Mouse (Mus musculus): ENCODE data around the gene Tmem267.
A peak's percentile ranks its signal among the peaks of the same experiment; 100 is the strongest.

Gene Tmem267

DNA sequence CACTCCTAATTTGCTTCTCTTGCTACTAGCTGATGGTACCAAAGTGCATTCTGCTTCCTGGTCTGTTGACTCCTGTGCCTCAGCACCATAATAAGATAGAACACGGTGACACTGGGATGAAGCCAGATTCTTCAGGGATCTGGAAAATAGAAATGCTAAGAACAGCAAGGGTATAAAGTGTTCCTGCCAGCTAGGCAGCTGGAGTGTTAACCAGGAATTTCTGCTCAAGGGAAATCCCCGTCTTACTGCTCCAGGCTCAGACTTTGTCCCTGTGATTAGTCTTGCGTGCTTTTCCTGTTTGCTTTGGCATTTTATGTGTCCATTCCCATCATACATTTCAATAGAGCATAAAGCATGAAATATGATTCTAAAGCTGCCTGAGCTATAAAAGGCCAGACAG is 131.9 kb downstream of the Tmem267 start:
- no peak for DNase-seq

DNA sequence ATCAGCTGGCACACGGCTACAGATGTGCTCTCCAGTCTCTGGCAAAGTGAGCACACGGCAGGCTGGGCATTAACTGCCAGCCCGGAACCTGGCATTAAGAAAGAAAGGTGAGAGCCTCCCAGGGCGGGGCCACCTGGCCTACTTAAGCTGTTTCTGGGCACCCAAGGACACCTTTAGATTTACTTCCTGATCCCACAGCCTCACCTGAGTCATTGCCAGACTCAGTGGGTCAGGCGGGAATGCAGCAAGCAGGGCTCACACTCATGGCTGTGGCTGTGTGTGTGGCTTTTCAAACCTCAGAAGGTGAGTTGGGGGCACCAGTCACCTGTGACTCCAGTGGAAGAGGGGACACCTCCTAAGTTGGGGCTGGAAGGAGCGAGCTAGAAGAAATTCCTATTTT is 135.8 kb downstream of the Tmem267 start, which contains the start of gene Ccl28:
Gene Ccl28, plus strand, starts transcription at position 186 of the 400 bp plus-strand sequence.
- DNase-seq, result no peak

DNA sequence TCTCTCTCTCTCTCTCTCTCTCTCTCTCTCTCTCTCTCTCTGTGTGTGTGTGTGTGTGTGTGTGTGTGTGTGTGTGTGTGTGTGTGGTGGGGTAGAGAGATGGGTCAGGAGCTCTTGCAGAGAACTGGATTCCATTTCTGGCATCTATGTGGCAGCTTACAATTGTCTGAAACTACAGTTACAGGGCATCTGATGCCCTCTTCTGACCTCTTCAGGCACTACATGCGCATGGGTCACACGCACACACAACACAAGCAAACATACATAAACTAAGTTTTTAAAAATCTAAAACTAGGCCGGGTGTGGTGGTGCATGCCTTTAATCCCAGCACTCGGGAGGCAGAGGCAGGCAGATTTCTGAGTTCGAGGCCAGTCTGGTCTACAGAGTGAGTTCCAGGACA is 138.1 kb downstream of the Tmem267 start:
- peak; percentile 19 for DNase-seq

DNA sequence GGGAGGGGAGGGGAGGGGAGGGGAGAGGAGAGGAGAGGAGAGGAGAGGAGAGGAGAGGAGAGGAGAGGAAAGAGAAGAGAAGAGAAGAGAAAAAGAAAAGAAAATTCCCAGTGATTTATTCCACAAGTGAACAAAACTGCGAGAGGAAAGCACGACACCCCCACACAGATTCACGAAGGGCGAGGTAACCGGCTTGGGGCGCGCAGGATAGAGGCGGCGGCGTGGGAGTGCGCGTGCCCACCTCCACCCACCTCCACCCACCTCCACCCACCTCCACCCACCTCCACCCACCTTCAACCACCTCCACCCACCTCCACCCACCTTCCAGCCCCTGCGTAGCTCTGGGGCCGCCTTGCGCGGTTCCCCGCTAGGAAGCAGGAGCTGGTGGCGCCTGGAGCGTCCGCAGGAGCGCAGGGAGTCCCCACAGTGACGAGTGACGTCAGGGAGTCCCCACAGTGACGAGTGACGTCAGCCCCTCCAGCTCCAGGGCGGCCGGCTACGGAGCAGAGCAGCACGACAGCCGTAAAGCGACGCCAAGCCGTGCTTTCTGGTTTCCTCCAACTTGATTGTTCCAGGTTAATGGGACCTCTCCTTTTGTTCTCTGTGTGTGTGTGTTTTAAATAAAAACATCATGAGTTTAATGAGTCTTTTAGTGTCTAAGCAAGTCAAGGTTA is 143.8 kb downstream of the Tmem267 start:
- peak; percentile 92 for DNase-seq

DNA sequence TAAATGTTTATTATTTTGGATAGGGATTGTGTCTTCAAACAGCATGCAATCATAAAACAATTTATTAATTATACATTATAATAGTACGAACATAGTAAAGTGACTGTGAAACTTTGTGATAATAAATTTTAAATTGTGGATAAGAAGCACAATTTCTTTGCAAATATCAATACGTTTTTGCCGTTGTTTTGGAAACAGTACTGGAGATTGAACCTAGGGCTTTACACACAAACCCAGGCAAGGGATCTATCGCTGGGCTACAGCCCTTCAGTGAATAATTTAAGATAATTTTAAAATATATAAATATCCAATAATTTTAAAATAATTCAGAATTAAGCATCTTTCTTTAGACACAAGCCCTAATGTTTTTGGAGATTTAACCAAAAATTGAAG is 144.3 kb downstream of the Tmem267 start:
- DNase-seq, result no peak

DNA sequence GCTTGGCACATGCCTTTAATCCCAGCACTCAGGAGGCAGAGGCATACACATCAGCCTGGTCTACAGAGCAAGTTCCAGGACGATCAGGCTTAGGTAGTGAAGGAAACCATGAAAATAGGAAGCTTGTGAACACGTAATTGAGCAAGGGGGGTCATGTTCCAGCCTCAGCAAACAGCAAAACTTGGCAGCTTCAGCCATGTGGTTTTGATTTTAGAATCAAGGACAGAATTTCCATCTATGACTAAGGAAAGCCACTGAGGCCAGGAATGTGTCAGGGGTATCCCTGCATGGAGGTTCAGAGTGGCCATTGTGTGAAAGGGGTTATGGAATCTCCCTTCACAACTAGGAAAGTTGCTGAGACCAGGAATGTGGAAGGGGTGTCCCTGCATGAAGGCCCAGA is 147.7 kb downstream of the Tmem267 start:
- no peak for DNase-seq

DNA sequence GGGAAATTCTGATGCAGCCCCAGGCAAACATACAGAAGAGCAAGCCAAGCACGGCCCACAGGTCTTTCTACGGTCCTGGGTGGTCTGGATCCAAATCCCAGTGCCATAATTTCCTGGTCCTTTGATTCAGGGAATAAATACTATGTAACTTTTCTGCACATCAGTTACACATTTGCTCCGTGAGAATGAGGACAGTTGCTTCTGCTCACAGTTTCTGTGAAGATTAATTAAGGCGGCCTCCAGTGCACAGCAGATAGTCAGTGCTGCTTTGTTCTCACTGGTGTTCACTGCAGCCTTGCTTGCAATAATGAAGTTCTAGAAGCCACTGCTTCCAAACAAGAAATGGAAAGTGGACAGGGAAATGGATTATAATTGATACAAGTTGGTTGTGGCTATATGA is 150.0 kb downstream of the Tmem267 start:
- DNase-seq, result no peak

DNA sequence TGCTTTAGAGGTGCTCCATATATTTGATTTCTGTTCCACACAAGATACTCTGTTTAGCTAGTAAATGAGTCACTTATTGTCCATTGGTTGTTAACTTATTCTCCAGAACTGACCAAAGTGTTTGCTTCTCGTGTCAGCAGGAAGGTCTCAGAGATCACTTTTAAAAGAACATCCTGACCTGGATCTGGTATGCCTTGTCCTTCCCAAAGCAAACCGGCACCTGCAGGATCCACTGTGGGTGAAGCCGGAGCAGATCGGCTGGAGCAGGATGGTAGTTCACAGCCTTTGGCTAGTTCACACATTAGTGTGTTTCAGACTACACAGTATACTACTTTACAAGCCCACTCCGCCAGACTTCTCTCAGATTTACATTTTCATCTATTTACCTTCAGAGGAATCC is 150.6 kb downstream of the Tmem267 start:
- DNase-seq, result no peak

DNA sequence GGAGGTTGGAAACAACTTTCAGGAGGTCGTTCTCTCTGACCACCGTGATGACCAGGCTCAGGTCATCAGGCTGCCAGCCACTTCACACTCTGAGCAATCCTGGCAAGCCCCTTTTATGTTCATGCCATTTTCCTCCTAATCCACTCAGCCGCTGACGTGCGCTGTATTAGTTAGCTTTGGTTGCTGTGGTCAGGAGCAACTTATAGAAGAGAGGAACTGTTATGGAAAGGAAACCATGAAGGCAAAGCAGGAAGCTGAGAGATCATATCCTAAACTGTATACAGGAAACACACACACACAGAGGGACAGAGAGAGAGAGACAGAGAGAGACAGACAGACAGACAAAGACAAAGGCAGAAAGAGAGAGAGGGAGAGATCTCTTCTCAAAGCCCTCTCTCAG is 151.5 kb downstream of the Tmem267 start:
- no peak for DNase-seq

DNA sequence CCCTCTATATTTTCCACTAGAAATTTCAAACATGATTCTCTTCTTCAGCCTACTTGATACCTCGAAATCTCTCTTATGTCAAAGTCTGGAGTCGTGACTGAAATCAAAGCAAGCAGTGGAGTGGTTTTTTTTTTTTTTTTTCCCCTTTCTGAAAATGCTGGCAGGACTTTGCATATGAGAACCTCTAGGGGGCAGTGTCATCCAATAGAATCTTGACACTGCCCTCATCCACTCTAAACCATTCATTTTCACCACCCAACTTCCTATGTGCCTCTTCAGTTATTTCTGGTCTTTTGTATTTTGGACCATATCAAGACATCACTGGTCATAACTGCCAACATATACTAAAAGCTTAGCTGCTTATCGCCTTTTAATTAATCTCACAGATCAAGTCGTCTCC is 152.7 kb downstream of the Tmem267 start:
- peak; percentile 47 for DNase-seq

DNA sequence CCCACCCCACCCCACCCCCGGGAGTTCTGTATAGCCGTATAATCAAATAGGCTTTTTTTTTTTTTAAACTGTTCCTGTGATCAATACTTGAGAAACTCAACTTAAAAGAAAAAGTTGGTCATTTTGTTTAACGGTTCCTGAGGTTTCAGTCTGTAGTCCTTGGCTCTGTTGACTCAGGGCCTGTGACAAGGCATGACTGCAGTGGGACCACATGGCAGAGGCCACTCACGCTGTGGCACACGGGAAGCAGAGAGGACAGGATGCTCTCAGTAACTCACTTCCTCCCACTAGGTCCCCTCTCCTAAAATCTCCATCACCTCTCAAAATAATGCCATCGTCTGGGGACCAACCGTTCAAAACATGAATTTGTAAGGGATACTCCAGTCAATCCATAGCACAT is 153.3 kb downstream of the Tmem267 start:
- no peak for DNase-seq

DNA sequence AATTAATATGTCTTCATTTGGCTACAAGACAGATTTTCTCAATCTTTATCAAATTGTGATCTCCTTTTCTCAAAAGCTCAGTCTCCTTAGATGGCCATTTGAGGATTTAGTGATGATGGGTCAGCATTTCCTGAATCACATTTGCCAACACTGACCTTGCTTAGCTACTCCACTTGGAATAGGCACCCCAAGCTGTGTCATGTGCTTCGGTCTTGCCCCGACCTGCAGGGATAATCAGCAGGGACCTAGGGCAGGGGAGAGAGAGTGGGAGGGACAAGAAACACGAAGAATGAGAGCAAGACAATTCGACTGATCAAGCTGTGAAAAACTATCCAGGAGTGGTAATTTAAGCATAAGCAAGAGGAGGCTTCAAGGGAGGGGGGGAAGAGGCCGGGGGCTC is 156.9 kb downstream of the Tmem267 start:
- DNase-seq, result no peak

DNA sequence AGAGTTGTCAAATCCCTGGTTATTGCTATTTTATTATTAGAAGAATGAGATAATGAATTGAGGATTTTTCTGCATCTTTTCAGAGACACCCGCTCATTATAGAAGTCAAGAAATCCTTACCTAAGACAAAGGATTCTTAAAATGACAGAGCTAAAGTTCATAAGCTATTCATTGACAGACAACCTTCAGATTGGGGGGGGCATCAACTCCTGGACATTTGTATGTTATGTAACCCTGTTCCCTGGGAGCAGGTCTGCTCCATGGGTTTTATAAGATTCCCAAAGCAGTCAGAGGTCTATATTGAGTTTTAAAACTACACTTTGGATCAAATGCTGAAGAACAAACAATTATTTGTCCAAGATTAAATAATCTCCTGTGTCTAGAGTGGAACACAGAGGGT is 158.7 kb downstream of the Tmem267 start:
- DNase-seq, result no peak

DNA sequence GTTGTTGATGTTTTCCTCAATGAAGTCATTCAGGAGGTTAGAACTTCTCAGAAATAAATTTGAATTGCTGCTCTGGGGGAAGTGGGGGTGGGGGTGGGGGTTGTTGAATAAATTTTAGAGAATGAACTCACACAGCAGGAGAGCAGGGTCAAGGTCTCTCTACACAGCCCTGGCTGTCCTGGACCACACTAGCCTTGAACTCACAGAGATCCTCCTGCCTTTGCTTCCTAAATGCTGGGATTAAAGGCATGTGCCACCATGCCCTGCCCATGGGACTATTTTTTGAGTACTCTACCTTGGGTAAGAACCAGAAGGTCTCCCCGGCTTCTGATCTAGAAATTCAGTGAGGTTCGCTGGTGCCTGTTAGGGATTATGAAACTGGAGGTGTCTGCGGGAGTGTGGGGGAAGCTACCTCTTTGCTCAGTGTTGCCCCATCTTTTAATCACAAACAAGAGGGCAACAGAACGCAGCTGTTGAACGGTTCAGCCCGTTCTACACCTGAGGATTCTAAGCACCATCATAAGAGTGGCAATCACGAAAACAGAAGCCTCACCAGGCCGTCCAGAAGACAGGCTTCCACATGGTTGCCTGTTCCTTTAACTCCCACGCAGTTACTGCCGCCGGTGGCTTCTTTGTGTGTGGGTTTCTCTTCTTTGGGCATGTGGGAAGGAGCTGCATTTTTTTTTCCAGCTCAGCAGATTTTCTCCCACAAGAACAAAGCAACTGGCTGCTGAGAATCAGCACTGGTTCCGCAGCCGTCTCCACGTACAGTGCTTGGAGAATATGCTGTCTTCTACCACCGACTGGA is 161.3 kb downstream of the Tmem267 start:
- no peak for DNase-seq

DNA sequence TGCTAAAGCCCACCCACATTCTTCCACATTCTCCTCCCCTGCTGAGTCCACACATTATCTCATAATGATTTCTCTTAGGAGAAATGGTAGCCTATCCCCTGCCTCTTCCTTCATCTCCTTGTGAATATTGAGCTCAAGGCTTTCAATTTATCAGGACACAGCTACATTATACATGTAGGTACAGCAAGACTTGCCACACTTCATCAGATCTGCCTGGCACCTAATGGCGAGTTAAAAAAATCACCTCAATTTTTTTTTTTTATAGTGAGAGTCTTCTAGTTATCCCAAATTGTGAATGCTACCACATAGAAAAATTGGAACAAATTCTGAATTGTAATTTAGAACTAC is 161.8 kb downstream of the Tmem267 start:
- no peak for DNase-seq

DNA sequence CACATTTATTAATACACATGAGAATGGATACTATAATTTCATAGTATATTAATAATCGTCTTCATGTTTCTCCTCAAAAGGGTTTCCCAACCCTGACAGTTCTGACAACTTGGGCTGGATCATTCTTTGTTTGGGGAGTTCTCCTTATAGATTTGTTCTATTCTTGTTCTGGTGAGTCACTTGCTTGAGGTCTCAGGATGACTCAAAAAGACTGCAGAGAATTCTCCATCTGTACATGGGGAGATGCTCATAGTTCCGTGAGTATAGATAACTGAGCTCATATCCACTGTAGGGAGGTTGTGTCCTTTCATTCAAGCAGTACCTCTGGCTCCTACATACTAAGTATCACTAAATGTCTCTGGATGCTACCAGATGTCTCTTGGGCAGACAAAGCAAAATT is 166.9 kb downstream of the Tmem267 start:
- DNase-seq, result no peak

DNA sequence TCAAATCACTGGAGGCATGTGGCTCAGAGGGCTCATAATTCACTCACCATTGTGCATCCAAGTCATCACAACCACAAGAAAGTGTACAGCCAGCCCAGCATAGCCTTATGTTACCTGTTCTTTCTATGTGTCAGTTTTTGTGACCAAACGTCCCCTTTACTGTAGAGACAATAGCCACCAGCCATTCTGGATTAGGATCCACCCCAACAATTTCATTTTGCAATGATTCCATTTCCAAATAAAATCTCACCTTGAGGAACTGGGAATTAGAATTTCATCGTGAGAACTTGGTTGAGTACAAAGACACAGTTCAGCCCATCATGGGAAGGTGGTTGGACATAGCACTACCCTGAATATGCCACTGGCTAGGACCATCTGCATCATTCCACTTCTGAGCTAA is 168.4 kb downstream of the Tmem267 start:
- no peak for DNase-seq

DNA sequence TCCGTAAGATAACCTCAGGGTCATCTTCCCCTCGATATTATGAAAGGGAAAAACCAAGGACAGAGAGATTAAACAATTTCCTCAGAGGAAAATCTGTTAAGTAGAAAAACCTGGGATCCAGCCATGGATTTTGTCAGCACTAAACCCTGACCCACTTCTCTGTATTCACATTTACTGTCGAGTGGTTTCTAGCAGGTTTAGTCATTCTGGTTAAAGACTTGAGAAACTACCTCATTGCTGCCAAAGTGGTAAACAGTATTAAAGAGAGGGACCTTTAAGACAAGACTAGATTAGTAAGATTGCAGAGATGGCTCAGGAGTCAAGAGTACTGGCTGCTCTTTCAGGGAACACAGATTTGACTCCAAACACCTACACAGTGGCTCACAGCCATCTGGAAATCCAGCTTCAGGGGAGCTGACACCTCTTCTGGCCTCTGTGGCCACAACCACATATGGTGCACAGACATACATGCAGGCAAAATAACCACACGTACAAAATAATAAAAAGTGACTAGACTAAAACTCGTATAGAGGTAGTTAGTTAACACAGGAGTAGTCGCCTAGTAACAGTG is 169.1 kb downstream of the Tmem267 start:
- DNase-seq, result no peak
